Mouse (Mus musculus) forebrain, embryonic 15.5 days (tissue): ENCODE results near the gene Atg101. TPM values are rescaled to one million over a fixed set of nuclear protein-coding genes. Genes with fewer than 3 reads are reported as not detected.

Experiments used
- ATAC-seq: fragments of 200-750 bp; cut with Nextera tagmentation; replicated peaks from 2 replicates; pipeline ENCODE4 v1.8.0; 2017; ENCODE audit warnings: mild to moderate bottlenecking, moderate TSS enrichment, moderate library complexity
- H3K27ac ChIP-seq: fragments of 300-500 bp; sonication (generic); replicated peaks from 2 replicates; pipeline ENCODE4 v1.5.1; 2015; ENCODE audit warnings: mild to moderate bottlenecking, inconsistent platforms
- H3K27me3 ChIP-seq: fragments of 300-500 bp; sonication (generic); 2 replicates; pipeline ENCODE4 v1.6.1; 2015; ENCODE audit warnings: inconsistent platforms
- H3K36me3 ChIP-seq: fragments of 300-500 bp; sonication (generic); 2 replicates; pipeline ENCODE4 v1.6.1; 2015; ENCODE audit warnings: mild to moderate bottlenecking, inconsistent platforms
- H3K4me1 ChIP-seq: fragments of 300-500 bp; sonication (generic); 2 replicates; pipeline ENCODE4 v1.6.1; 2015; ENCODE audit warnings: inconsistent platforms
- H3K4me2 ChIP-seq: fragments of 300-500 bp; sonication (generic); replicated peaks from 2 replicates; pipeline ENCODE4 v1.6.1; 2015; ENCODE audit warnings: mild to moderate bottlenecking, inconsistent platforms
- H3K4me3 ChIP-seq: fragments of 300-500 bp; sonication (generic); 2 replicates; pipeline ENCODE4 v1.5.1; 2015; ENCODE audit warnings: mild to moderate bottlenecking, inconsistent platforms
- H3K9ac ChIP-seq: fragments of 300-500 bp; sonication (generic); replicated peaks from 2 replicates; pipeline ENCODE4 v1.6.1; 2015; ENCODE audit warnings: mild to moderate bottlenecking, inconsistent platforms
- H3K9me3 ChIP-seq: fragments of 300-500 bp; sonication (generic); 2 replicates; pipeline ENCODE4 v1.6.1; 2016; ENCODE audit warnings: inconsistent platforms
- WGBS: fragments of 180-500 bp; shearing (Covaris S2); methylation state at CpG from one replicate; pipeline ENCODE4 v1.1.7; 2015; ENCODE audit warnings: mixed read lengths; 5-methylcytosine and 5-hydroxymethylcytosine counted together
- polyA plus RNA-seq: library from polyadenylated mRNA; unstranded; fragments of >200 nt; fragmentation: Nextera tagmentation; extraction: Ambion mirVana; gene quantifications from 2 replicates; pipeline ENCODE4 v1.2.1, GENCODE M21; 2015

Gene Atg101
- polyA plus RNA-seq = 86.4 and 86.8 TPM in 2 replicates

- Histone ChIP-seq H3K27ac (peak within 1 kb of the TSS; percentile 77), H3K4me2 (peak within 1 kb of the TSS; percentile 89), H3K27me3 (no peaks in the 10 kb centered on the region), H3K36me3 (peaks cover 24% of the 10 kb centered on the region), H3K4me3 (peak within 1 kb of the TSS; percentile 75), H3K4me1 (peaks cover 19% of the 10 kb centered on the region), H3K9ac (peak within 1 kb of the TSS; percentile 83), H3K9me3 (no peaks in the 10 kb centered on the region)
- under 1% methylated on average over 61 of the region's 61 CpGs for WGBS
- ATAC-seq = peak; percentile 95
Observed at GRCm38 (mm10) chr15:101283911-101284750, at the start of gene Atg101. Atg101 (plus strand) TSS chr15:101284272.

GRCm38 (mm10) chr15:101234611-101235341 is 49.3 kb upstream of the Atg101 start:
- Histone ChIP-seq H3K9me3 (no peaks in the 10 kb centered on the region), H3K4me3 (no peak overlapping the region), H3K27me3 (no peaks in the 10 kb centered on the region; the same call in 1 of the 2 replicates), H3K4me2 (no peak overlapping the region), H3K9ac (no peak overlapping the region), H3K27ac (no peak overlapping the region), H3K36me3 (0 out of 2 replicates have a peak, but pooled peaks cover 3% of the 10 kb centered on the region), H3K4me1 (peaks cover 18% of the 10 kb centered on the region; the same call in 1 of the 2 replicates)
- 45% methylated on average over 10 of the region's 10 CpGs for WGBS
- ATAC-seq = no peak

DNA sequence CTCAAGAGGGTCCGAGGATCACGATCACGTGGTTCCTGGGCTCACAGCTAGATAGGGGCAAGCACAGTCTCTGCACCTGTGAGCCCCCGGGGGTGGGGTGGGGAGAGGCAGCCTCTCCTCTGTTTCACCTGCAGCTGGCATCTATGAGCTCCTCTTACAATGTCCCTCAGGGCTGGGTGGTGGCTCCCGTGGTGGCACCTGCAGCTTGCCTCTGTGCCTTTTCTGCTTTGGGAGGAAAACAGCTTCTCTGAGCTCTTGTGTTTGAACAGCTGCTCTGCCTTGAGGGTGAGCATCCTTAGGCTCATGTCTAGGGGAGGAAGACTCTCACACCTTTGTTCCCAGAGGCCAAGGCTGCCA is 48.8 kb upstream of the Atg101 start:
- H3K27me3 ChIP-seq = no peaks in the 10 kb centered on the region; the same call in 1 of the 2 replicates
- H3K27ac ChIP-seq = no peak overlapping the region
- H3K36me3 ChIP-seq = 0 out of 2 replicates have a peak, but pooled peaks cover 3% of the 10 kb centered on the region
- no peak overlapping the region for H3K4me2 ChIP-seq
- peaks cover 18% of the 10 kb centered on the region; the same call in 1 of the 2 replicates for H3K4me1 ChIP-seq
- 35% methylated on average over 5 of the region's 5 CpGs for WGBS
- no peak overlapping the region for H3K4me3 ChIP-seq
- no peak overlapping the region for H3K9ac ChIP-seq
- no peaks in the 10 kb centered on the region for H3K9me3 ChIP-seq
- ATAC-seq = no peak

DNA sequence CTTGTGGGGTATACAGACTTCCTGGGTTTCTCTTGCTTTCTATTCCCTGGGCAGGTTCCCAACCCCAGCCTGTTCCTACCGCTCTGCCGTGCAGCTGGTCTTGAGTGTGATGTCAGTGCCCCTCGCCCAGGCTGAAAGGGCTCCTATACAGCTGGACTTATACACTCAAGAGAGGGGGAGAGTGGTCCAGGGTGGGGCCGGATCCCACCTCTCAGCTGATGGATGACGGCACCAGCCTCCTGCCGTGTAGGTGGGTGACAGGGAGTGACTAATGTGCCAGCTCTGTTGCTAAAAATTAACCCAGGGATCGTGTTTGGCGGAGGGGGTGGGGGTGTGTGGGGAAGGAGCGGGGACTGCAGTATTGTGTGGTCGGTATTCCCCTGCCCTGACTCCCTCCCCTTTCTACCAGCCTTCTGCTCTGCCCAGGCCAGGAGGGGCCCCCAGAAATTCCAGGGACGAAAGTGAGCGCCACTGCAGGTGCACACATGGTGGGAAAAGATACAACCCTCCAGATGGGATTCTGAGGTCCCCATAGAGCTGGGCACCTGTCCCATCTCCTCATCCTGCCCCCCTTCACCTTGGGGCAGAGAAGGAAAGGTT is 48.2 kb upstream of the Atg101 start:
- H3K4me2 ChIP-seq = no peak overlapping the region
- peaks cover 20% of the 10 kb centered on the region for H3K4me1 ChIP-seq
- H3K9me3 ChIP-seq = no peaks in the 10 kb centered on the region
- ATAC-seq = no peak
- no peaks in the 10 kb centered on the region; the same call in 1 of the 2 replicates for H3K27me3 ChIP-seq
- 40% methylated on average over 12 of the region's 12 CpGs for WGBS
- H3K27ac ChIP-seq = no peak overlapping the region
- 0 out of 2 replicates have a peak, but pooled peaks cover 3% of the 10 kb centered on the region for H3K36me3 ChIP-seq
- H3K4me3 ChIP-seq = no peak overlapping the region
- H3K9ac ChIP-seq = no peak overlapping the region

- no peaks in the 10 kb centered on the region; the same call in 1 of the 2 replicates for H3K27me3 ChIP-seq
- peaks cover 23% of the 10 kb centered on the region for H3K4me1 ChIP-seq
- no peak overlapping the region for H3K27ac ChIP-seq
- no peak overlapping the region for H3K4me2 ChIP-seq
- no peak overlapping the region for H3K9ac ChIP-seq
- no peak for ATAC-seq
- H3K36me3 ChIP-seq = no peaks in the 10 kb centered on the region
- no peak overlapping the region for H3K4me3 ChIP-seq
- 1% methylated on average over 3 of the region's 3 CpGs for WGBS
- no peaks in the 10 kb centered on the region for H3K9me3 ChIP-seq
Observed at GRCm38 (mm10) chr15:101236878-101237277, 47.2 kb upstream of the Atg101 start.

DNA sequence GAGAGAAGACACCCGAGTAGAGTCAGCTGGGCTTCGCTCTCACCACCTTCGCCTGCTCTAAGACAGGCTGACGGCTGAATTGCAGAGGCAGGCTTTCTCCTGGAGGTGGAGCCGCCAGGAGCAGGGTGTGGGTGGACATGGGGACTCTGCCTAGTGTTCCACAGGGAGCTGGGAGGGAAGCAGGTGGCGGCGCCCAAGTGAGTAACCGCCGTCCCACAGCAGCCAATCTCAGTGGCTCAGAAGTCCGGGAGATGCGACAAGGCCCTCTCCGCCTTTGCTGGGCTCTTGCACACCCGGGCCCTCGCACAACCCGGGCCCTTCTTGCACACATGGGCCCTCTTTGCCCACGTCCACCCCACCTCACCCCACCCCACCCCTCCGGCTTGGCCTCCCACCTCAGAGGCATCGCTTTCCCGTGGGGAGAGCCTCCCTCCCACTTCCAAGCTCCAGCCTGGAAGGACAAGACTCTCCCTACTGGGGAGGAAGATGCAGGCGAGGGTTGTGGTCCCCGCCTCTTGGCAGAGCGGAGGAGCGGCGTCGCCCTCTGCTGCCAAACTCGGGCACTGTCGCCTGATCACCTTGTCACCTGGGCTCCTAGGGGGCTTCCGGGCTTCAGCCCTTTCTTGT is 45.1 kb upstream of the Atg101 start:
- Histone ChIP-seq H3K9me3 (no peaks in the 10 kb centered on the region), H3K36me3 (no peaks in the 10 kb centered on the region), H3K4me3 (peak overlapping the region; percentile 18), H3K27me3 (no peaks in the 10 kb centered on the region; the same call in 1 of the 2 replicates), H3K4me1 (peaks cover 23% of the 10 kb centered on the region), H3K27ac (no peak overlapping the region), H3K9ac (no peak overlapping the region), H3K4me2 (peak overlapping the region; percentile 37)
- WGBS = 7% methylated on average over 28 of the region's 28 CpGs
- ATAC-seq = peak; percentile 44; the same call in 1 of the 2 replicates

GRCm38 (mm10) chr15:101239821-101240220 is 44.3 kb upstream of the Atg101 start:
- no peak overlapping the region for H3K4me2 ChIP-seq
- H3K4me1 ChIP-seq = peaks cover 18% of the 10 kb centered on the region
- no peak overlapping the region for H3K4me3 ChIP-seq
- H3K36me3 ChIP-seq = no peaks in the 10 kb centered on the region
- no peaks in the 10 kb centered on the region for H3K9me3 ChIP-seq
- no peak for ATAC-seq
- H3K27me3 ChIP-seq = no peaks in the 10 kb centered on the region; the same call in 1 of the 2 replicates
- H3K27ac ChIP-seq = no peak overlapping the region
- 61% methylated on average over 8 of the region's 8 CpGs for WGBS
- H3K9ac ChIP-seq = no peak overlapping the region

DNA sequence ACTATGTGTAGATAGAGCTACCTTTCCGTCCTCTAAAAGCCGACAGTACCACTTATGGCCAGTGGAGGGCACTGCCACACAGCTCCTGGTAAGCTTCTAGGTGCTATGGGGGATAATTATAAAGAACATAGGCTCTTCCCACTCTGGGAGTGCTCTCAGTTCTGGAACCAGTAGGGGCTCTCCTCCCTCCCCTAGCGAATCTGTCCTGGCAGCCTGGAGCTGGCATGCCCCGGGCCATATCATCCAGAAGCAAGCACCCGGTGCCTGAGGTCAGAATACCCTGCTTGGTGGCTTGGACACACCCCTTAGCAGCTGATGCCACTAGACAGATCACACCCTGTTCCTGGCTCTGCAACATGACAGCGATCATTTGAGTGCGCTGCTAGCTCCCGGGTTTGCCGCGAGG is 43.3 kb upstream of the Atg101 start:
- 0 out of 2 replicates have a peak overlapping the region, but pooled peaks have one; percentile 5 for H3K27ac ChIP-seq
- WGBS = 6% methylated on average over 10 of the region's 10 CpGs

DNA sequence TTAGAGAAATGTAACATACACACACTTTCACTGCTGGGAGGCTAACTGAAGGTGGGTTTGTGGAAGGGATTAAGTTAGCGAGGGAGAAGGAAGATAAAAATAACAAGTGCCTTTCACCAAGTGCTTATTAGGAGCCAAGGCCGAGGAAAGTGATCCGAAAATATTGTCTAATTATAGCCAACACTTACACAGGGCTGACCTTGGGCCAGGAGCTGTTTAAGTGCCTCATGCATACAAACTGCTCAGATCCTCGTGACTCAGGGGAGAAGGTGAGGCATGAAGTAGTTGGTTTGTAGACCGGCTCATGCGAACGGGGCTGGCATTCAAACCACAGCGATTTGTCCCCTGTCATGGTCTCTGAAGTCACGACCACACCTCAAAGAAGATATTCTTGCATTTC is 42.8 kb upstream of the Atg101 start:
- peak overlapping the region; percentile 43; the same call in 1 of the 2 replicates for H3K4me2 ChIP-seq

More for the DNA sequence above, 43.3 kb upstream of the Atg101 start:
- H3K36me3 ChIP-seq = no peaks in the 10 kb centered on the region
- H3K4me2 ChIP-seq = peak overlapping the region; percentile 43
- H3K9ac ChIP-seq = no peak overlapping the region; the same call in 1 of the 2 replicates
- peak overlapping the region; percentile 23; the same call in 1 of the 2 replicates for H3K4me3 ChIP-seq
- no peaks in the 10 kb centered on the region; the same call in 1 of the 2 replicates for H3K27me3 ChIP-seq
- H3K9me3 ChIP-seq = no peaks in the 10 kb centered on the region
- ATAC-seq = peak; percentile 66
- H3K4me1 ChIP-seq = peaks cover 10% of the 10 kb centered on the region

DNA sequence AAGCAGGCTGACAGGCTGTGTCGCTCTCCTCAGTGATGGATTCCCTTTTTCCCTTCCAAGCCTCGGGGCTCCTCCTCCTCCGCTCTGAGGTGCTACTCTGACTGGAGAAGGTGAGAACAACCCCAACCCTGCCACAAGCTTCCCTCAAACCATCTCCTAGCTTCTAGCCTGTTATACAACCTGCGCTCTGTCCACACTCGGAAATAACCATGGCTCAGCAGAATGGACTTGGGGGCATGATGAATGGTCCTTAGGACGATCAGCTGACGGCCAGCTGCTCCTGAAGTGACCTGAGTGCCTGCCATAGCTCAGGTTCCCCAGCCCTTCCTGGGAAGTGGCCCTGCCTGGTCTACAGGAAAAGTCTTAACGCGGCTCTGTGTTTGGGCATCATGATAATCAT is 42.2 kb upstream of the Atg101 start:
- Histone ChIP-seq H3K36me3 (no peaks in the 10 kb centered on the region), H3K27ac (no peak overlapping the region), H3K4me3 (no peak overlapping the region), H3K4me1 (peaks cover 13% of the 10 kb centered on the region), H3K4me2 (no peak overlapping the region), H3K27me3 (no peaks in the 10 kb centered on the region; the same call in 1 of the 2 replicates), H3K9me3 (no peaks in the 10 kb centered on the region), H3K9ac (no peak overlapping the region)
- no peak for ATAC-seq
- WGBS = 79% methylated on average over 9 of the region's 9 CpGs

More for the DNA sequence above, 42.8 kb upstream of the Atg101 start:
- H3K9ac ChIP-seq = no peak overlapping the region; the same call in 1 of the 2 replicates
- H3K36me3 ChIP-seq = no peaks in the 10 kb centered on the region
- H3K27me3 ChIP-seq = no peaks in the 10 kb centered on the region; the same call in 1 of the 2 replicates
- H3K4me3 ChIP-seq = no peak overlapping the region
- ATAC-seq = no peak
- 63% methylated on average over 9 of the region's 9 CpGs for WGBS
- H3K27ac ChIP-seq = 0 out of 2 replicates have a peak overlapping the region, but pooled peaks have one; percentile 5
- H3K9me3 ChIP-seq = no peaks in the 10 kb centered on the region
- H3K4me1 ChIP-seq = peaks cover 12% of the 10 kb centered on the region

DNA sequence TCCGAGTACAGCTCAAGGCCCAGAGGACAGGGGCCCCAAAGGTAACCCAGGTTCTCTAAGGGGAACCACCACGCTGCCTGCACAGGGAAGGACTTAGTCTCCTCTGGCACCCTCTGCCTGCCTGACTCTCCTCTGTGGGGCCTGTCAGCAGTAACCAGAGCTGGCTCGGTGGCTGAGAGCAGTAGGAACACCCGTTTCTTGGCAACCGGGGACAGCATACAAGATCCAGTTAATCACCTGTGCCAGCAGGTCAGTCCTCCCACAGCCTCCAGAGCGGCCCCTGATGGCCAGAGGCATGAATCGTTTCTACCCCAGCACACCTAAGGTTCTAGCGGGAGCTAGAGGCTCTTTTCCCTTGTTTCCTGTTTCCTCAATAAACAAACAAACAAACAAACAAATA is 41.4 kb upstream of the Atg101 start:
- Histone ChIP-seq H3K27me3 (no peaks in the 10 kb centered on the region), H3K36me3 (no peaks in the 10 kb centered on the region), H3K9ac (no peak overlapping the region), H3K27ac (no peak overlapping the region), H3K4me3 (no peak overlapping the region), H3K4me2 (no peak overlapping the region), H3K9me3 (no peaks in the 10 kb centered on the region), H3K4me1 (peaks cover 18% of the 10 kb centered on the region)
- ATAC-seq = no peak
- 18% methylated on average over 8 of the region's 8 CpGs for WGBS
